Mouse (Mus musculus) gastrocnemius, adult 2 months (tissue): ENCODE data around the gene Trmo. TPM values are rescaled to one million over a fixed set of nuclear protein-coding genes. Genes with fewer than 3 reads are reported as not detected.

Experiments
- DNase-seq: peaks from one replicate; pipeline ENCODE4 v3.0.0; 2022
- H3K27ac ChIP-seq: fragments of 200-600 bp; 2 replicates; pipeline ENCODE4 v1.8.1; 2022; ENCODE audit warnings: mild to moderate bottlenecking
- H3K4me3 ChIP-seq: fragments of 200-600 bp; 2 replicates; pipeline ENCODE4 v1.8.1; 2022; ENCODE audit warnings: mild to moderate bottlenecking, moderate library complexity
- CTCF ChIP-seq: fragments of 200-600 bp; IDR thresholded peaks from 2 replicates; pipeline ENCODE4 v1.8.1; 2022; ENCODE audit warnings: antibody characterized with exemption, mild to moderate bottlenecking, moderate library complexity
- intact Hi-C: fragments of 180-260 bp; cut with DNase I; formaldehyde crosslinking; loops from one replicate; pipeline ENCODE4 v1.15.1; 2025
- total RNA-seq, 2 experiments: library from RNA; stranded (reverse); gene quantifications; 2 replicates each; pipeline ENCODE4 v1.2.3; 2021

The Trmo gene
- total RNA-seq, 2 experiments from 2014 or later: 2.8 to 3.0 TPM

DNA sequence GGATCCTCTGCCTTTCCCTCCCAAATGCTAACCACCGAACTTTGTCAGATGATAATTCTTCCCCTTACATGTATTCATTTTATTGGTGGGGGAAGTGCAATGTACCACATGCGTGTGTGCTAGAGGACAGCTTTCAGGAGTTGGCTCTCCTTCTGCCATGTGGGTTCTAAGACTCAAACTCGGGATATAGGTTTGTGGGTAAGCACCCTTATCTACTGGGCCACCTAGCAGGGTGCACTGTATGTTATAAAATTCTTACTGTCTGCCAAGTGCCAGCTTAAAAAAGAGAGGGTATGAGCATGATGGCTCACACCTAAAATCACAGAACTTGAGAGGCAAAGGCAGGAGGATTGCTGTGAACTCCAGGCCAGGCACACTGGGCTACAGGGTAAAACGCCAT, 9.6 kb upstream of the Trmo start:
- intact Hi-C loops: no loop called here
- H3K27ac ChIP-seq: no peak overlapping the region
- no peak for DNase-seq
- H3K4me3 ChIP-seq: no peak overlapping the region
- TF ChIP-seq CTCF: no peak

DNA sequence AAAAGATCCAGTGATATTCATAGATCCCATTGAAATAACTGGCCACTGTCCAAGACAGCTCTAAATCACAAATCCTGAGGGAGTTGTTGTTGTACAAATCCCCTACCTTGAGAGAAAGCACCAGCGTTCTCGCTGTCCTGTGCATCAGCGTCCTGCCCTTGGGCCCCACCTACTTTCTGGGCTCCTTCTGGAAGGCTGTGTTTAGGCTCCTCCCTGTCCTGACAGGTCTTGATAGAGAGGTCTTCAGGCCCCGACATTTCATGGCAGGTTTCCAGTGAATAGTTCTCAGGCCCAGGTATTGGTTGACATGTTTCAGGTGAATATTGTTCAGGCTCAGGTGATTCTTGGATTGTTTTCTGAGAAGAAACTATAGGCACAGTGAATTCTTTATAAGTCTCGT, 6.5 kb upstream of the Trmo start:
- TF ChIP-seq CTCF: no peak
- no peak for DNase-seq
- intact Hi-C loops: no loop called here
- Histone ChIP-seq H3K27ac (no peak overlapping the region), H3K4me3 (no peak overlapping the region)

- intact Hi-C loops: loop anchor here (5.0 kb wide), 1 partner anchor 103 kb away; no protein-coding TSS in a partner anchor
- Histone ChIP-seq H3K27ac (no peak overlapping the region), H3K4me3 (no peak overlapping the region)
- DNase-seq: no peak
- no peak for TF ChIP-seq CTCF
Observed at GRCm38 (mm10) chr4:46394388-46394787, 5.2 kb upstream of the Trmo start.

- intact Hi-C loops: loop anchor here (2.0 to 5.0 kb wide), 2 partner anchors 60 to 107 kb away; partner anchors contain the start of gene Anp32b
- H3K27ac ChIP-seq: peak overlapping the region; percentile 99
- DNase-seq: peak; percentile 79
Observed at GRCm38 (mm10) chr4:46390390-46390970, 1.2 kb upstream of the Trmo start.

GRCm38 (mm10) chr4:46389612-46390341, 540 bp upstream of the Trmo start:
- DNase-seq: peak; percentile 34
- H3K27ac ChIP-seq: peak overlapping the region; percentile 99
- TF ChIP-seq CTCF: no peak
- intact Hi-C loops: loop anchor here (2.0 to 5.0 kb wide), 2 partner anchors 61 to 108 kb away; partner anchors contain the start of gene Anp32b
- peak overlapping the region; percentile 87 for H3K4me3 ChIP-seq

More at GRCm38 (mm10) chr4:46390390-46390970, 1.2 kb upstream of the Trmo start:
- H3K4me3 ChIP-seq: peak overlapping the region; percentile 87
- peak; percentile 89 for TF ChIP-seq CTCF

DNA sequence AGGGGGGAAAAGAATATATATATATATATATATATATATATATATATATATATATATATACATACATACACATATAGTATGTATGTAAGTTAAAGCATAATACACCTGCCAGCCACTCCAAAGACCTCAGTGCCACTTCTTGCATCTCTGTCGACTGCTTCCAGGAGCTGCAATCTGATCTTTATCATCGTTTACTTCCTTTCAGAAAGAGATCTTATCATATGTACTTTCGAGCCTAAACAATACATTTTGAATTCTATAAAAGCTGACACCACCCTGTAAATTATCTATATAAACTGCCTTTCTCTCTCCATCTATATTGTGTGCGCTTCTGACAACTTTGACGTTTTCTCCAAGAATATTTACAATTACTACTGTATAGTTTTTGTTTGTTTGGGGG, 681 bp downstream of the Trmo start:
- Histone ChIP-seq H3K27ac (peak overlapping the region; percentile 99), H3K4me3 (peak overlapping the region; percentile 87)
- intact Hi-C loops: no loop called here
- no peak for TF ChIP-seq CTCF
- DNase-seq: no peak

GRCm38 (mm10) chr4:46374869-46375368, 14.3 kb downstream of the Trmo start:
- DNase-seq: peak; percentile 87
- peak overlapping the region; percentile 72 for H3K4me3 ChIP-seq
- TF ChIP-seq CTCF: peak; percentile 88
- intact Hi-C loops: loop anchor here (5.0 kb wide), 1 partner anchor 173 kb away; no protein-coding TSS in a partner anchor
- peak overlapping the region; percentile 67 for H3K27ac ChIP-seq

GRCm38 (mm10) chr4:46374455-46374854, 14.8 kb downstream of the Trmo start:
- Histone ChIP-seq H3K4me3 (peak overlapping the region; percentile 72), H3K27ac (peak overlapping the region; percentile 67; the same call in 1 of the 2 replicates)
- peak; percentile 34 for DNase-seq
- intact Hi-C loops: loop anchor here (5.0 kb wide), 1 partner anchor 172 kb away; no protein-coding TSS in a partner anchor
- peak; percentile 60 for TF ChIP-seq CTCF

- intact Hi-C loops: loop anchor here (5.0 kb wide), 1 partner anchor 169 kb away; no protein-coding TSS in a partner anchor
- DNase-seq: peak; percentile 79
- H3K4me3 ChIP-seq: peak overlapping the region; percentile 40
Observed at GRCm38 (mm10) chr4:46371030-46371429, 18.2 kb downstream of the Trmo start.

GRCm38 (mm10) chr4:46370406-46370805, 18.8 kb downstream of the Trmo start:
- Histone ChIP-seq H3K4me3 (no peak overlapping the region), H3K27ac (no peak overlapping the region)
- intact Hi-C loops: loop anchor here (5.0 kb wide), 1 partner anchor 168 kb away; no protein-coding TSS in a partner anchor
- no peak for DNase-seq
- no peak for TF ChIP-seq CTCF

More at GRCm38 (mm10) chr4:46371030-46371429, 18.2 kb downstream of the Trmo start:
- TF ChIP-seq CTCF: no peak
- no peak overlapping the region for H3K27ac ChIP-seq

DNA sequence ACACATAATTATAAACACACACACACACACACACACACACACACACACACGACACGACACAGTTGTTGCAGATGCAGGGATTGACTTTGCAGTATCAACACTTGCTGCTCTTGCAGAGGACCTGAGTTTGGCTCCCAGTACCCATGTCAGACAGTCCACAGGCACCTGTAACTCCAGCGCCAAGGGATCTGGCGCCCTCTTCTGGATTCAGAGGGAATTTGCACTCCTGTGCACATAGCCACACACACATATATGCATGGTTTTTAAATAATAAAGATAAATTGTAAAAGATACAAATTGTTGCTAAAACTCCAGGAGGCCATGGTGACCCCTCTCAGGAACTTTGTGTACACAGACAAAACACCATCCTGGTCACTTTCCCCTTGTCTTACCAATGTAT, 20.2 kb downstream of the Trmo start:
- intact Hi-C loops: no loop called here
- H3K4me3 ChIP-seq: no peak overlapping the region
- no peak for DNase-seq
- no peak overlapping the region for H3K27ac ChIP-seq
- TF ChIP-seq CTCF: peak; percentile 22; the same call in 1 of the 2 replicates

GRCm38 (mm10) chr4:46367487-46367959, 21.7 kb downstream of the Trmo start:
- H3K27ac ChIP-seq: no peak overlapping the region
- no peak overlapping the region for H3K4me3 ChIP-seq
- DNase-seq: no peak
- intact Hi-C loops: no loop called here
- no peak for TF ChIP-seq CTCF

GRCm38 (mm10) chr4:46364360-46364759, 24.9 kb downstream of the Trmo start:
- no peak overlapping the region for H3K27ac ChIP-seq
- H3K4me3 ChIP-seq: no peak overlapping the region
- no peak for DNase-seq
- TF ChIP-seq CTCF: peak; percentile 6; the same call in 1 of the 2 replicates
- intact Hi-C loops: no loop called here
